Mouse (Mus musculus) heart, postnatal 4 days (tissue): ENCODE results near the gene Plscr3. TPM values are rescaled to one million over a fixed set of nuclear protein-coding genes. Genes with fewer than 3 reads are reported as not detected.

ENCODE experiments used
- DNase-seq: peaks from one replicate; pipeline ENCODE4 v3.0.0; 2021
- microRNA-seq, 2 experiments: library from miRNA; unstranded; fragments of <30 nt; microRNA quantifications; one replicate each; pipeline ENCODE4 v1.2.0; 2021 to 2022
- total RNA-seq, 2 experiments: library from RNA; stranded (reverse); gene quantifications; 2 replicates each; pipeline ENCODE4 v1.2.3; 2021

Gene Plscr3
- total RNA-seq, 2 experiments from 2014 or later = 59.7 to 59.9 TPM

- DNase-seq = no peak
Observed at GRCm38 (mm10) chr11:69899870-69900269, 53.7 kb downstream of the Plscr3 start.

DNA sequence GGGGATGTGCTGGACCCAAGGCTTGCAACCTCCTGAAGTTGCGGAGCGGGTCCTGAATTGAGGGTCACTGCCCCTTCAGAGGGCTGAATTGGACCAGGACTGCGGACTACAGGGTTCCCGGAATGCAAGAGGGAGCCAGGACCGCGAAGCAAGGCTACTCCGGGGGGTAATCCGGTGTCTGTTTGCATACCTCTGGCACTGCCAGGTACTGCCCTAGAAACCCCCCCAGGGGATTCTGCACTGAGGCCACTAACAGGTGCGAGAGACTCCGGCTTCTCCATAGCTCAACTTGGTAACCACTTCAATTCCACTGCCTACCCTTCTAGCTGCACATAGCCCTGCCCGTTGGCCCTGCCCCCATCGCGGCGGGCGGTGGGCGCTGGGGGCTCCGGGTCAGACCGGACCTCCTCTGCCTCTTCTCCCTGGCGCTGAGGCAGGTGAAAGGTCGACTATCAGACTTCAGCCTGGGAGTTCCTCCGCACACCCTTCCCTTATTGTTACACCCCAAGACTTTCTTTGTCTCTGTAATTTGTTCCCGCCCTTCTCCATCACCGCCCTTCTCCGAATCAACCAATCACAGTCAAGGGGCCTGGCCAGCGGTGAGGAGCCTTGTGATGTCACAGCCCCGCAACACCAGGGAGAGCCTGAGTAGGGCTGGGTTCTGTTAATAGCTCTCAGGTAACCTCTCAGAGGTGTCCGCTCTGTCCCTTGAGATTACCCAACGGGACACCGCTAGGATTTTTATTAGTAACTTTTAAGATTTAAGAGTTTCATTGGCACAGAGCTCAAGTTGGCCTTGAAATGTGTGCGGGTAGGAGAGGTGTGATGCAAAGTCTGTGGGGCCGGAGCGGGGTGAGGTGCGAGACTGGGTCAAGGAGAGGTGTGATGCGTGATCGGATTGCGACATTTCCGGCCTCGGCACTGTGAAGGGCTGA lies 54.6 kb downstream of the Plscr3 start, which contains the start of the genes 2810408A11Rik and Neurl4:
Gene 2810408A11Rik, minus strand, starts transcription at position 517 of the 935 bp plus-strand sequence.
Gene Neurl4, plus strand, starts transcription at position 602 of the 935 bp plus-strand sequence.
- DNase-seq = peak; percentile 90

- peak; percentile 95 for DNase-seq
Observed at GRCm38 (mm10) chr11:69901406-69901846, 55.2 kb downstream of the Plscr3 start.

Small RNAs within 50 kb of the gene (microRNA-seq; reads per million reads assigned to microRNA genes)
- 0 reads per million in 2 experiments for gene Mir6924

Other genes with a start within 250 kb of the Plscr3 start
- 10 to 100 TPM; 27.0 to 29.1 TPM for gene Atp1b2, start 240.4 kb upstream of the Plscr3 start, total RNA-seq
- not detected for gene Shbg, start 228.5 kb upstream of the Plscr3 start, total RNA-seq
- gene Sat2, start 224.4 kb upstream of the Plscr3 start, total RNA-seq = 1 to 10 TPM; 5.3 to 6.7 TPM
- gene Fxr2, start 213.4 kb upstream of the Plscr3 start, total RNA-seq = 10 to 100 TPM; 81.4 to 83.6 TPM
- gene Sox15, start 191.1 kb upstream of the Plscr3 start, total RNA-seq = not detected
- gene Mpdu1, start 183.7 kb upstream of the Plscr3 start, total RNA-seq = 10 to 100 TPM; 34.3 to 36.3 TPM
- gene Cd68, start 180.2 kb upstream of the Plscr3 start, total RNA-seq = 1 to 10 TPM; 4.0 to 6.0 TPM
- 100 to 1,000 TPM; 535 to 537 TPM for gene Eif4a1, start 174.0 kb upstream of the Plscr3 start, total RNA-seq
- 10 to 100 TPM; 58.0 to 61.3 TPM for gene Senp3, start 164.3 kb upstream of the Plscr3 start, total RNA-seq
- 1 to 10 TPM; 2.3 to 2.6 TPM for gene Tnfsf13, start 160.6 kb upstream of the Plscr3 start, total RNA-seq
- gene Tnfsf12, start 150.5 kb upstream of the Plscr3 start, total RNA-seq = 10 to 100 TPM; 13.7 to 16.4 TPM
- gene Tnfsfm13, start 150.3 kb upstream of the Plscr3 start, total RNA-seq = 1 to 10 TPM; 1.9 to 3.0 TPM
- 10 to 100 TPM; 53.7 TPM for gene Polr2a, start 87.7 kb upstream of the Plscr3 start, total RNA-seq
- gene Slc35g3, start 84.4 kb upstream of the Plscr3 start, total RNA-seq = not detected
- 10 to 100 TPM; 34.1 to 36.8 TPM for gene Zbtb4, start 80.5 kb upstream of the Plscr3 start, total RNA-seq
- gene Chrnb1, start 50.4 kb upstream of the Plscr3 start, total RNA-seq = 1 to 10 TPM; 3.1 to 5.1 TPM
- 1 to 10 TPM; 3.1 to 3.7 TPM for gene Fgf11, start 44.5 kb upstream of the Plscr3 start, total RNA-seq
- under 1 TPM; 0.60 to 0.92 TPM for gene Tmem102, start 40.8 kb upstream of the Plscr3 start, total RNA-seq
- gene Gm39566, start 31.1 kb upstream of the Plscr3 start, total RNA-seq = not detected
- gene Spem2, start 27.9 kb upstream of the Plscr3 start, total RNA-seq = not detected
- gene Spem1, start 24.2 kb upstream of the Plscr3 start, total RNA-seq = not detected
- 10 to 100 TPM; 11.0 to 11.6 TPM for gene Nlgn2, start 8.6 kb upstream of the Plscr3 start, total RNA-seq
- gene Tmem256, start 7.9 kb upstream of the Plscr3 start, total RNA-seq = 100 to 1,000 TPM; 143 to 166 TPM
- gene Tnk1, start 12.4 kb downstream of the Plscr3 start, total RNA-seq = not detected
- gene Tmem95, start 31.6 kb downstream of the Plscr3 start, total RNA-seq = not detected
- 1 to 10 TPM; 3.3 TPM for gene Kctd11, start 35.0 kb downstream of the Plscr3 start, total RNA-seq
- 1 to 10 TPM; 2.8 to 3.2 TPM for gene Acap1, start 49.2 kb downstream of the Plscr3 start, total RNA-seq
- gene 2810408A11Rik, start 54.6 kb downstream of the Plscr3 start, total RNA-seq = 1 to 10 TPM; 5.2 to 6.2 TPM
- gene Neurl4, start 54.7 kb downstream of the Plscr3 start, total RNA-seq = 10 to 100 TPM; 45.8 to 48.5 TPM
- 10 to 100 TPM; 29.6 to 33.0 TPM for gene Gps2, start 67.5 kb downstream of the Plscr3 start, total RNA-seq
- gene Eif5a, start 75.6 kb downstream of the Plscr3 start, total RNA-seq = 100 to 1,000 TPM; 550 to 556 TPM
- 10 to 100 TPM; 24.8 to 35.7 TPM for gene Ybx2, start 89.4 kb downstream of the Plscr3 start, total RNA-seq
- gene Slc2a4, start 101.8 kb downstream of the Plscr3 start, total RNA-seq = 100 to 1,000 TPM in 1 of 2 experiments, 10 to 100 TPM in 1; 97.9 to 101 TPM
- gene Cldn7, start 118.4 kb downstream of the Plscr3 start, total RNA-seq = under 1 TPM in 1 of 2 experiments, not detected in 1; 0.76 TPM
- 100 to 1,000 TPM; 132 to 144 TPM for gene Ctdnep1, start 134.8 kb downstream of the Plscr3 start, total RNA-seq
- gene Elp5, start 136.1 kb downstream of the Plscr3 start, total RNA-seq = 10 to 100 TPM; 63.1 to 64.6 TPM
- gene Gabarap, start 144.8 kb downstream of the Plscr3 start, total RNA-seq = 100 to 1,000 TPM; 271 TPM
- gene Phf23, start 149.4 kb downstream of the Plscr3 start, total RNA-seq = 10 to 100 TPM; 25.0 to 30.3 TPM
- 10 to 100 TPM; 13.1 to 14.0 TPM for gene Dvl2, start 154.2 kb downstream of the Plscr3 start, total RNA-seq
- 100 to 1,000 TPM; 862 to 957 TPM for gene Acadvl, start 169.0 kb downstream of the Plscr3 start, total RNA-seq
- 10 to 100 TPM; 13.2 to 15.5 TPM for gene Dlg4, start 170.6 kb downstream of the Plscr3 start, total RNA-seq
- not detected for gene Asgr1, start 207.7 kb downstream of the Plscr3 start, total RNA-seq
- gene Asgr2, start 246.3 kb downstream of the Plscr3 start, total RNA-seq = not detected